Mouse (Mus musculus) right cerebral cortex, postnatal 10 days (tissue): Measurements from ENCODE around the gene Zswim1.
"Not testable (repeated sequence)": the region's sequence is repeated elsewhere in the genome, so short reads cannot be mapped to it uniquely, and the experiment has no call there.

Experiments used
- DNase-seq, 2 experiments: peaks; one replicate each; pipeline ENCODE4 v3.0.0; 2021; ENCODE audit warnings: low spot score in 2 of 2

Gene Zswim1

DNA sequence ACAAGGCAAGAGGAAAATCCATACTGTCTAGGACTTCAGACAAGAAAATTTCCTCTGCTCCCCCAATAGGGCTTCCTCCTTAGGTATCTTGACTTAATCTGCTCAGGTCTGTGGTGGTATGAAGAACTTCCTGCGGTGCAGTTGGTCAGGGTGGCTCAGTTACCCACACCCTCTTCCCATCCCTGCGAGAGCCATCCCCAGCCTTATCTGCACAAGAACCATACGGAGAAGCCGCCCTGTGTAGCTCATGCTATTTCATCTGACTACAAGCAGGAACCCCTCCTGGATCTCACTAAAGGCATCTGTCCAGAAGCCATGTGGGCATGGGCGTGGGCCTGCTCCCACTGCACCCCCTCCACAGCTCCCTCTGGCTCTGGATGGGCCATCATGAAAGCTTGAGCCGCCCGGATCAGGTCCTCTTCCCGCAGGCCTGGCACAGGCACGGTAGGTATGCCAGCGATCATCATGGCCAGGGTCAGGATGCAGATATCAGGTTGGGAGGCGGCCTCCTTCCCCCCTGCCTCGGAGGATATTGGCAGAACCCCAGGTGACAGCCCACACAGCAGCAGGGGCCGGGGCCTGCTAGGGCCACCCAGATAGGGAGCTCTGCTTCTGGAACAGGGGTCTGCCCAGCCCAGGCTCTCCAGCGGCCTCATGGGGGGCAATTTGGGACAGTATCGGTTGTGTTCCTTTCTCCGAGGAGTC lies 4.8 kb downstream of the Zswim1 start:
- peak in 1 of 2 experiments; percentile 33 for DNase-seq

DNA sequence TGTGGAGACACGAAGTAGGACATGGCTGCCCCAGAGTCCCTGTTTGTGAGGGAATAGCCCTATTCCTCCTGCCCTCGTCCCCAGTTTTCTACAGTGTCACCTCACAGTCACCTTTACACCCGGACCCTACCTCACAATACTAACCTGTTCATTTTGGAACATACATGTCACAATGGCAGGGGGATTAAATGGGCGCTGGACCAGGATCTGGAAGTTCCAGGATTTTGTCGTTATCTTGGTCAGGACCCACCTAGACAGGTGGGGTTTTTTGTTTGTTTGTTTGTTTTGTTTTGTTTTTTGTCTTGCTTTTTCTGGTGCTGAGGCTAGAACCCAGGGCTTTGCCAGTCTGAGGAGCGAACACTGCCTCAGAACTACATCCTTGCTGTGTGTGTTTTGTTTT lies 6.0 kb downstream of the Zswim1 start, which contains the start of gene Spata25:
Spata25 (minus strand) TSS at position 101 of the 400 bp plus-strand sequence.
- no peak for DNase-seq

DNA sequence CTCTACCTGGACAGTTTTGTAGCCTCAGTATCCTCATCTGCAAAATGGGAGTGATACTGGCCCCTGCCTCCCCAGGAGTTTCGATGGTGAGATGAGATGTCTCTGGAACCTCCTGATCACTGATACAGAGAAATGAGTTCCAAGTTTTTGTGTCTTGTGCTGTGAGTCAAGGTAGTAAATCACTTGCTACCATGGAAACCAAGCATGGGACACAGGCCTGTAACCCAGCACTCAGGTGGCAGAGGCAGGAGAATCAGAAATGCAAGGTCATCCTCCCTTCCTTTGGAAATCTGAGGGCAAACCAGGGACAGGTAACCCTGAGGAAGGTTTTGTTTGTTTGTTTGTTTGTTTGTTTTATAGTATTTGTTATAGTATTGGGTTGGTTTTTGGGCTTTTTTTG lies 6.6 kb downstream of the Zswim1 start:
- DNase-seq: no peak

DNA sequence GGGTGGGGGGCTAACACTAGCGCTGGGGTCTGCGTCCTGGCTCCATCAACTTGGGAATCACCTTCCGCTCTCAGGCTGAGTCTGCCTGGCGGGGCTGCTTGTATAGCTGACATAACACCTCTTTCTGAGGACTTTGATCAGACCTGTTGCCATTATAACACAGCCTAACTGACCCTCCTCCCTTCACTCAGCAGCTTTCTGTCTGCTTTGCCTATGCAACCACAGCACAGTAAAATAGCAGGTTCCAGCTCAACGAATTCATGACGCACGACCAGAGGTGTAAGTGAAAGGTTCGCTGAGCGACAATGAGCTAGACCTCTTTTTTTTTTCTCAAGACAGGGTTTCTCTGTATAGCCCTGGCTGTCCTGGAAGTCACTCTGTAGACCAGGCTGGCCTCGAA lies 8.5 kb downstream of the Zswim1 start:
- DNase-seq: no peak

DNA sequence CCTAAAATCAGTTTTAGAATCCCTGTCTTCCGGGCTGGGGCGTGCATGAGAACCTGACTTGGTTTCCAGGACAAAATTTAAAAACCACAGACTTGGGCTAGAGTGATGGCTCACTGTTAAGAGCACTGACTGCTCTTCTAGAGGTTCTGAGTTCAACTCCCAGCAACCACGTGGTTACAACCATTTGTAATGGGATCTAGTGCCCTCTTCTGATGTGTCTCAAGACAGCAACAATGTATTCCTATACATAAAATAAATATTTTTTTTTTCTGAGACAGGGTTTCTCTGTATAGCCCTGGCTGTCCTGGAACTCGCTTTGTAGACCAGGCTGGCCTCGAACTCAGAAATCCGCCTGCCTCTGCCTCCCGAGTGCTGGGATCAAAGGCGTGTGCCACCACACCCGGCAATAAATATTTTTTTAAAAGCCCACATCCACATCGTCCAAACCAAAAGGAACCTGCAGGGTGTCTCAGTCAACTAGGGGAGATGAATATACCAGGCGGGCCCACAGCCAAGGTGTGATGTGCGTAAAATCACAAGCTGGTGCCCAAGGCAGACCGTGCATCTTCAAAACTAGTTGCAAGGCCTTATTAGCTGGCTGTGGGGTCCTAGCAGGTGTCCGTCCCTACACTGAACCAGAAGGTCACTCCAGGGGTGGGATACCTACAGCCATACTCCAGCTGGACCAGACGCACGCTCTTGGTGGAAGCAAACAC lies 9.7 kb downstream of the Zswim1 start:
- DNase-seq: no peak

DNA sequence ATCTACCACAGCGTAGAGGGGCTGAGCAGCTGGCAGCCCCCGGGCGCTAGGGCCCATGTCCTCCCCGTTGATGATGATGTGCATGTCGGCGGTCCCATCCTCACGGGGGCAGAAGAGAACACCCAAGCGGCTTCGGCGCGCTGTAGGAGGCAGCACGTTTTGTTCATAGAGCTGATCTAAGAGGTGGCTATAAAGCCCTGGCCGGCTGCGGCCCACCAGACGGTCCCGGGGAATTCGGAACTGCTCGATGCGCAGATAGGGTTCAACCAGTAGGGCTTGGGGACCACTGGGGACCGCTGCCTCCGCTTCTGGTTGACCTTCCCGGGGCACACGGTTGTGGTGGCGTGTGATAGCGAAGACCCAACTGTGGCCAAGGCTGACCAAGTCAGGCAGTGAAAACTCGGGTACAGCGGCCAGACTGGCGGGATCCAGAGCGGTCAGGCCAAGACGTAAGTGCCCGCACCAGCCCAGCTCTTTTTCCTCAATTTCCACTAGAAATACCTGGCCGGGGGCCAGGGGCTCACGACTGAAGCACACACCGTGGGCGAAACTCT lies 10.3 kb downstream of the Zswim1 start, which contains the start of gene Ctsa:
Ctsa (plus strand) TSS at position 126 of the 554 bp plus-strand sequence.
- peak; percentile 89 to 91 for DNase-seq

DNA sequence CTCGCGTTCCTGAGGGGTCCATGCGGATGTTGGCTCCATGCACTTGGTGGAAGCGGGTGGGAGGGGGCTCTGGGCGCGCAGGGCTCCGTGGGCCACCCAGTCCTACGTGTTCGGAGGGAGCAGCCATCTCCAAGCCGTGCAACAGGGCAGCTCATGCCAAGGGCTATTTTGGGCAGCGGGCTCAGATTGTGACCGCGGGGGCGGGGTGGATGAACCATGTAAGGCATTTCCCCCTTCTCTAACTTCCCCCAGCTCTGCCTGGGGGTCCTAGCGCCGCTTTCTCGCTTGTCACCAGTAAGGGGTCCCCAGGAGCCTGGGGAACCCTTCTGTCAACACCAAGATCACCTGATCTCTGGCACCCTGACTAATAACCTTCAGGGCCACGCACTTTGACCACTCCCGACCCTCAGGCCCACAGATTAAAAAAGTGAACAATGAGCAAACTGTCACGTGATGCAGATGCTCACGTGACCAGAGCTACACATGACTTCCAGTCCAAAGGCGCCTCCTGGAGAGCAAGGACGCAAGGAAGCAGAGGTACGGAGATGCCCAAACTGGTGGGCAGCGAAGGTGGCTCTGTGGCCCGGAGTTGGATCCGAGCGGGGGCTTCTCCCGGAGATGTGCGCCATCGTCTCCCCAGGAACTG lies 11.0 kb downstream of the Zswim1 start, which contains the start of gene Neurl2:
Neurl2 (minus strand) TSS at position 143 of the 646 bp plus-strand sequence.
- peak; percentile 95 to 97 for DNase-seq

DNA sequence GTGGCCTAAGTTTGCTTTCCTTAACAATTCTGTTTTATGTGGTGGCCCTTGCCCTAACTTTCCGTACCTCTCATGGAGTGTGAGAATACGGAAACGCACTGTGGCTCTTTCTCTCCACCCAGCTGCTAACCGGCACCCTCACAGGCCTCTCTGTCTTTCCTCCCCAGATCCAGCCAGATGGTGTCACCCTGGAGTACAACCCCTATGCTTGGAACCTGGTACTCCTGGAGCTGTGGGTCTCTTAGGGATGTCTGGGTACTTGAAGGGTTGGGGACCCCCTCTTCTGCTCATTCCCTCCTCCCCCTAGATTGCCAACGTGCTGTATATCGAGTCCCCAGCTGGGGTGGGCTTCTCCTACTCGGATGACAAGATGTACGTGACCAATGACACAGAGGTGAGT lies 12.0 kb downstream of the Zswim1 start:
- no peak for DNase-seq

DNA sequence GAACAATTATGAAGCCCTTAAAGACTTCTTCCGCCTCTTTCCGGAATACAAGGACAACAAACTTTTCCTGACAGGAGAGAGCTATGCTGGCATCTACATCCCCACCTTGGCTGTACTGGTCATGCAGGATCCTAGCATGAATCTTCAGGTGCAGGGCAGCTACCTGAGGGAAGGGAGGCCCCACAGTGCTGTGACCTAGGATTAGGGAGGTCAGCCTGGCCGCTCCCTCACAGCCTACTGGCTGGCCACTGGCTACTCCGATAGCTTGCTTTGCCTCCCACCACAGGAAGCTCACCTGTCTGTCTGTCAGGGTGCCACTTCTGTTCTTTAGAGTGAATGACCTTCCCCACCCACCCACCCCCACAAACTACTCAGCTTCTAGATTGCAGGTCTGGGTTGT lies 12.7 kb downstream of the Zswim1 start:
- DNase-seq: no peak

DNA sequence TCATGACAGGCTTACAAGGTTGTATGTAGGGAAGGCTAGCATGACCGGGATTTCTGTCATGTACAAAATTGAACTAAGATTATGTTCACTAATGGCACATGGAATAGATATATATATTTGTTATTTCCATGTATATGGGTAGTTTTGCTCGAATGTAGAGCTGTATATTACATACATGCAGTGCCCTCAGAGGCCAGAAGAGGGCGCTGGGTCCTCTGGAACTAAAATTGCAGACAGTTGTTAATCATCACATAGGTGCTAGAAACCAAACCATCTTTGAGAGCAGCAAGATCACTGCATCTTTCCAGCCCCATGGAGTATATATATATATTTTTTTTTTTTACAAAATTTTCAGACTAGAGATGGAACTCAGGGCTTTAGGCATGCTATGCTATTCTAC lies 23.3 kb downstream of the Zswim1 start:
- peak in 1 of 2 experiments; percentile 21 for DNase-seq

DNA sequence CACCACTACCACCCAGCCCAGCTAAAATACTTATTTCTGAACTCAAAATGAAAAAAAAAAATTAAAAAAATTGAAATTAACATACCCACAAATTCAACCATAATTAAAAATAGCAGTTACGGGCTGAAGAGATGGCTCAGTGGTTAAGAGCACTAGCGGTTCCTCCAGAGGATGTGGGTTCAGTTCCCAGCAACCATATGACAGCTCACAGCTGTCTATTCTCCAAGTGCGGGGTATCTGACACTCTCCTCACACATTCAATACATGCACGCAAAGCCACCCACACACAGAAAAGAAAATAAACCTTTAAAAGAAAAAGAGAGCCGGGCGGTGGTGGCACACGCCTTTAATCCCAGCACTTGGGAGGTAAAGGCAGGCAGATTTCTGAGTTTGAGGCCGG lies 27.6 kb downstream of the Zswim1 start:
- no peak for DNase-seq

DNA sequence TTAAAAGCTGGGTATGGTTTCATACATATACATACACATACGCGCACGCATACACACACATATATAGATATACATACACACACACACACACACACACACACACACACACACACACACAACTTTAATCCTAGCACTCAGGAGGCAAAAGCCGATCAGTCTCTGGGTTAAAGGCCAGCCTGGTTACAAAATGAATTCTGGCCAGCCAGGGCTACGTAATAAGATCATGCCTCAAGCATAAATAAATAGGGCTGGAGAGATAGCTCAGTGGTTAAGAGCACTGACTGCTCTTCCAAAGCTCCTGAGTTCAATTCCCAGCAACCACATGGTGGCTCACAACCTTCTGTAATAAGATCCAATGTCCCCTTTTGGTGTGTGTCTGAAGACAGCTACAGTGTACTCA lies 33.1 kb downstream of the Zswim1 start:
- not testable (repeated sequence) for DNase-seq

DNA sequence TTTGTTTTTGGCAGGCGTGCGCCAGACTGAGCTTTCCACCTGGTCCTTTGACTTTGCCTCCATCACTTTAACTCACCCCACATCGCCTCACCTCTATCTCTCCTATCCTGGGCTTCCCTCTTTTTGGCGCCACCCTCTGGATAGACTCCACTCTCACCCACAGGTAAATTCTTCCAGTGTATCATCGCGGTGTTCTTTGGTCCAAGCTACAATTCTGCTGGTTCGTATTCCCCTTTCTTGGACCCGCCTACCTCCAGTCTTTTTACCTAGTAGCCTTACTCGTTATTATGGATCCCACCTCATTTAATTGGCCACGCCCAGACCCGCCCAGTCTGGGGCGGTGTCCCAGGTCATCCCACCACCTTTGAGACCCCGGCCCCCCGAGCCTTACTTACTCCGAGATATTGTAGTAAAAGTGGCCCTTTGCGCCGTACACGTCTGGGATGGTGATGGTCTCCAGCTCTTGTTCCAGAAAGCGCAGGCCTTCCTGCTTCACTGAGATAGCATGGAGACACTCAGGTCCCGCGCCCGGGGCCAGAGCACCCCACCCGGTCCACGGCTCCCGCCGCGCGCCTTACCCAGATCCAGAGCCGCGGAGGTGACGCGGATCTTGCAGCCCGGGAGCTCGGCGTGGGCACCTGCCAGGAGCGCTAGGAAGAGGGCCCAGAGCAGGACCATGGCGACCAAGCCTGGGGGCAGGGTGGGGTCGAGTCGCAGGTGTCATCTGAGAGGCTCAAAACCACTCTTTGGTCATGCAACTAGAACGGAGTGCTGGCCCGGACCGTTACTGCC lies 34.0 kb downstream of the Zswim1 start:
- no peak for DNase-seq

DNA sequence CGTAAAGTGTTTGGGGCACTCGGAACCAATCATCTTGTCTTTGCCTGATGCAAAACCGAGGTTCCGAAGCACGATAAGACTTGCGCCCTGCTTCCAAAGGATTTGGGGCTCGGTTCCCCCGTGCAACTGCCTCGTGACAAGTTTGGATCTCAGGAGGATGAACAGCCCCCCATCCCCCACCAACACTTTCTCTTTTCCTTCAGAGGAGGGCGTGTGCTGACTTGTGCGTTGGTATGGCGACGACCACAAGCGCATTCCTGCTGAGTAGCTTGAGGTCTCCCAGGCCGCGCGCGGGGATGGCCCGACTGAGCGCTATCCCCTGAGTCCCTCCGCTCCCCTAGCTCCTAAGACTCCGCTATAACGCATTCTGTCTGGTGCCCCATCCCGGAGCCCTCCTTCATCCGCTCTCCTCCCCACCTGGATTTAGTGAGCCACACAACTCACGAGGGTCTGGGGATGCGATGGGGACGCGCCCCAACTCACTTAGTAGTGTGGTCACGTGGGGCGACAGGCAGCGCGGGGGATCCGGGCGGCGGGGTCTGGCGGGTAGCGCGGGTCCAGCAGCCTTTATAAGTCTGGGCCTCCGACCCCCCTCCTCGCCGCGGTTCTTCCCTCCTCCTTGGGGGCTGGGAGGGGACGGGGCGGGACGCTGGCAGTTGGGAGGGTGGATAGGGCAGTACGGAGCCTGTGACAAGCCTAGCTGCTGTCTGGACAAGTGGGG lies 34.8 kb downstream of the Zswim1 start, which contains the start of gene Pltp:
Pltp (minus strand) TSS at position 611 of the 721 bp plus-strand sequence.
- peak; percentile 62 to 71 for DNase-seq

DNA sequence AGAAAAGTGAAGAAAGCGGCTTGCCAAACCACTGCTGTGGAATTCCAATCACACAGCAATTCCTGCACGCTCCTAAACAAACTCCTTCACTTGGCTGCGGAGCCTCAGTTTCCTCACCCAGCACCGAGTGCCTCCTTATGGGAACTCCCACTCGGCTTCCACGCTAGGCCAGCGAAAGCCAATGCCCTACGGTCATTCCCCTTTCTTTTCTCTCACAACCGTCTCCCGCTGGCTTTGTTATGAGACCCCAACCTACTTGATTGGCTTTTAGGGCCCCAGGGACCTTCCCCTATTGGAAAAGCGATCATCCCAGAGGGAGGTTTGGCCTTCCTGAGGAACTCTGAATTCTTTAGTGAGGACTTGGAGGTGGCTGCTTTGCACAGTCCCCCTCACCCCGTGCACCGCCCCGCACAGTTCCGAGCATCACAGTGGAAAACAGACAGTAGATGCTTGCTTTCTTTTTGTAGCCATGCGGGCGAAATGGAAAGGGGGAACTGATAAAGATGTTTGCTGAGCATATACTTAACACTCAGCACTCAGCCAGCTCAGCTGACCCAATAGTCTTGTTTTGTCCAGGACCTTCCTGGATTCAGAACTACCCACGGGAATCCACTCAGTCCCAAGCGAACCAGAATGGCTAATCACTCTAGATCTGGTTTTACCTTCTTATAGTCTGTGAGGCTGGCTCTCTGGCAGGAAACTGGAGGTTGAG lies 35.5 kb downstream of the Zswim1 start:
- DNase-seq: no peak

DNA sequence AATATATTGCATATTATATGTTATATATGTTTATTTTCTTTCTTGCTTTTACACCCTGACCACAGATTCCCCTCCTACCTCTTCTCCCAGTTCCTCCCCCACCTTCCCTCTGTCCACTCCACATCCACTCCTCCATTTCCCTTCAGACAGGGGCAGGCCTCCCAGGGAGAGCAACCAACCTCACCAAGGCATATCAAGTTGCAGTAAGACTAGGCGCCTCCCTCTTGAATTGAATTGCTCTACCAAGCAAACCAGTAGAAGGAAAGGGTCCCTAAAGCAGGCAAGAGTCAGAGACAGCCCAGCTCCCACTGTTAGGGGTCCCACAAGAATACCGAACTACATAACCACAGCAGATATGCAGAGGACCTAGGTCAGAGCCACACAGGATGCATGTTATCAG lies 36.7 kb downstream of the Zswim1 start:
- no peak for DNase-seq

DNA sequence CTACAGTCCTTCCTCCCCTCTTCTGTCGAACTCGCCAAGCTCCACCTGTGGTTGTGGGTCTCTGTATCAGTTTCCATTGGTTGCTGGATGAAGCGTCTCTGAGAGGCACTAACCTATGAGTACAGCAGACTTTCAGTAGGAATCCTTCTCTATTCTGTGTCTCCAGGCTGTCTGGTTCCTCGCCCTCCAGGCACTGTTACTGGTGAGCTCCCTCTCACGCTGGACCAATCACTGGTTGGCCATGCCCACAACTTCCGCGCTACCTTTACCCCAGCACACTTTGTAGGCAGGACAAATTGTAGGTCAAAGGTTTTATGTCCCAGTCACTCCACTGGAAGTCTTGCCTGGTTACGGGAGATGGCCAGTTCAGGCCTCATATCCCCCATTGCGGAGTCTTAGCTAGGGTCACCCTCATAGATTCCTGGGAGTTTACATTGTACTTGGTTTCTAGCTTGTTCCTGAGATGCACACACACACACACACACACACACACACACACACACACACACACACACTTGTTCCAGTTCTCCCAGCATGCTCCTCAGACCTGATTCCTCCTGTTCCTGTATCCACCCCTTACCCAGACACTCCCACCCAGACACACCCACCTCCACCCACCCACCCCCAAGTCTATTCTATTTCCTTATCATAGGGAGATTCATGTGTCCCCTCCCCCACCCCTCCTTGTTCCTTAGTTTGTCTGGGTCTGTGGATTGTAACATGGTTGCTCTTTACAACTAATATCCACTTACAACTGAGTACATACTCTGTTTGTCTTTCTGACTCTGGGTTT lies 37.4 kb downstream of the Zswim1 start:
- DNase-seq: no peak

DNA sequence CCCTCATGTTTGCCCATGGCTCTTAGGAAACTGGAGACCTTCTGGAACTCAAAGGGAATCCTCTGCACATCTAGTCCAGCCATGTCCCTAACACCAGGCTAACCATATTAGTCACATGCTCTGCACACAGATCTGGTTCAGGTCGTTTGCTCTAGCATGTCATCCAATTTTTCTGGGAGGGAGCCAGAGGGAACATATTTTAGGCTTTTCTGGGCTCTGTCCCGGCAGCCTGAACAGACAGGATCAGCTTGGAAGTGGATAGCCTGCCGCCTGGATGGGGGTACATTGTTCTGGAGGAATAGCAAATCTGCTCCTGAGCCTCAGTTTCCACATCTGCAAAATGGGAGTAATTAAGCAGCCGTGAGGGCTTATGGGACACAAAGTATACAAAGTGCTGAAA lies 38.6 kb downstream of the Zswim1 start:
- DNase-seq: no peak

DNA sequence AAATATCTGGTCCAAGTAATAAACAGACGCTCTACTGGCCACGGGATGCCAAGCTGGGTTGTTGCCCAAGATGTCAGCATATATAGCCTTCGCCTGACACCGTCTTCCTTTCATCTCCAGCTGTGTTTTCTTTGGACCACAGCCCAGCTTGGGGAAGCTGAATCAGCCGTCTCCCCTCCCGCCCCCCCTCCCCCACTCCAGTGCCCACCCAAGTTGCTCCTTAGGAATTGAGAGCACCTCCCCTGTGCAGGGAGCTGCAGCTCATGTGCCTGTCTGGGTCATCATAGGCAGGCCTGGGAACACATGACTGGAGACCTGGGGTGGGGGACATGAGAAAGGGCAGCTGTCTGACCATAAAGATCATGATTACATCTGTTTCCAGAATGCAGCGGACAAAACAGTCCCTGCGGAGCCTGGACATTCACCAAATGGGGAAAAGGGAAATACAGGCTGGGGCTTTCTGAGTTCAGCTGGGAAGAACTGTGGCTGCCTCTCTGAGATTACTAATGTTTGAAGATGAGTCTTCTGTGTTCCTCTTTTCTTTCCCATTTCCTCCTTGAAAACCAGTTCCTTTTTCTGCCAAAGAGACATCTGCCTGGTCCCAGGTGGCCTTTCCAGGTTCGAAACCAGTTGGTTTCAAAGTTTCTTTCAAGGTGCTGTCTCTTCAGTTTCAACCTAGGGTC lies 39.8 kb downstream of the Zswim1 start:
- DNase-seq: peak; percentile 63 to 71
